Mouse (Mus musculus) myocyte (in vitro differentiated cells): Measurements from ENCODE around the gene Amph. TPM values are rescaled to one million over a fixed set of nuclear protein-coding genes. Genes with fewer than 3 reads are reported as not detected.

Experiments used
- H3K27me3 ChIP-seq: one replicate; pipeline ENCODE4 v1.6.1; 2011; ENCODE audit not compliant: control insufficient read depth, insufficient read depth, insufficient read length
- H3K36me3 ChIP-seq: one replicate; pipeline ENCODE4 v1.6.1; 2011; ENCODE audit not compliant: control insufficient read depth, insufficient read depth
- H3K4me2 ChIP-seq: one replicate; pipeline ENCODE4 v1.6.1; 2011; ENCODE audit warnings: low read depth, control low read depth
- H3K4me3 ChIP-seq: one replicate; pipeline ENCODE4 v1.5.1; 2011; ENCODE audit warnings: mild to moderate bottlenecking, control low read depth, moderate library complexity
- H3K79me2 ChIP-seq: one replicate; pipeline ENCODE4 v1.6.1; 2011; ENCODE audit not compliant: control insufficient read depth, insufficient read depth
- H3ac ChIP-seq: one replicate; pipeline ENCODE4 v1.6.1; 2011; ENCODE audit not compliant: control insufficient read depth, insufficient read length
- CEBPB ChIP-seq: IDR thresholded peaks from 2 replicates; pipeline ENCODE4 v1.6.1; 2011; ENCODE audit warnings: mild to moderate bottlenecking, moderate library complexity; ENCODE audit not compliant: poor library complexity, insufficient read depth, severe bottlenecking
- E2F4 ChIP-seq: IDR thresholded peaks from one replicate; pipeline ENCODE4 v1.6.1; 2011; ENCODE audit warnings: mild to moderate bottlenecking, control low read depth, moderate library complexity; ENCODE audit not compliant: insufficient read depth
- MAX ChIP-seq: IDR thresholded peaks from one replicate; pipeline ENCODE4 v1.6.1; 2011; ENCODE audit warnings: low read depth, mild to moderate bottlenecking, control low read depth
- MYOD1 ChIP-seq, 3 experiments: IDR thresholded peaks; one replicate each; pipeline ENCODE4 v1.6.1; 2011; ENCODE audit warnings: control low read depth in 2 of 3, low read depth in 2 of 3, mild to moderate bottlenecking in 2 of 3, moderate library complexity in 1 of 3; ENCODE audit not compliant: insufficient read length in 2 of 3, control insufficient read depth in 1 of 3
- MYOG ChIP-seq, 3 experiments: IDR thresholded peaks; one replicate each; pipeline ENCODE4 v1.6.1; 2011; ENCODE audit warnings: control low read depth in 2 of 3, low read depth in 2 of 3, mild to moderate bottlenecking in 2 of 3; ENCODE audit not compliant: insufficient read length in 2 of 3, control insufficient read depth in 1 of 3, insufficient read depth in 1 of 3
- POLR2A ChIP-seq: IDR thresholded peaks from one replicate; pipeline ENCODE4 v1.6.1; 2011; ENCODE audit warnings: low read depth, mild to moderate bottlenecking, control low read depth, moderate library complexity; ENCODE audit not compliant: insufficient read length
- POLR2AphosphoS2 ChIP-seq: IDR thresholded peaks from one replicate; pipeline ENCODE4 v1.6.1; 2011; ENCODE audit warnings: low read depth, control low read depth; ENCODE audit not compliant: insufficient read length
- REST ChIP-seq: IDR thresholded peaks from one replicate; pipeline ENCODE4 v1.6.1; 2011; ENCODE audit warnings: mild to moderate bottlenecking, control low read depth, moderate library complexity; ENCODE audit not compliant: insufficient read depth, insufficient read length
- SRF ChIP-seq: IDR thresholded peaks from one replicate; pipeline ENCODE4 v1.6.1; 2011; ENCODE audit warnings: low read depth; ENCODE audit not compliant: control insufficient read depth, insufficient read length
- TCF12 ChIP-seq: IDR thresholded peaks from one replicate; pipeline ENCODE4 v1.6.1; 2011; ENCODE audit warnings: mild to moderate bottlenecking, control low read depth; ENCODE audit not compliant: poor library complexity, insufficient read depth, severe bottlenecking
- TCF3 ChIP-seq: IDR thresholded peaks from one replicate; pipeline ENCODE4 v1.6.1; 2011; ENCODE audit warnings: low read depth, control low read depth; ENCODE audit not compliant: insufficient read length
- USF1 ChIP-seq: IDR thresholded peaks from one replicate; pipeline ENCODE4 v1.6.1; 2011; ENCODE audit warnings: low read depth, mild to moderate bottlenecking, control low read depth, moderate library complexity
- polyA plus RNA-seq: library from polyadenylated mRNA; unstranded; fragments of >200 nt; fragmentation: generic; extraction: Trizol; gene quantifications from one replicate; pipeline ENCODE4 v1.2.1, GENCODE M21; 2012; ENCODE audit warnings: missing spikeins

Gene Amph
- polyA plus RNA-seq, 1 experiment: not detected

DNA sequence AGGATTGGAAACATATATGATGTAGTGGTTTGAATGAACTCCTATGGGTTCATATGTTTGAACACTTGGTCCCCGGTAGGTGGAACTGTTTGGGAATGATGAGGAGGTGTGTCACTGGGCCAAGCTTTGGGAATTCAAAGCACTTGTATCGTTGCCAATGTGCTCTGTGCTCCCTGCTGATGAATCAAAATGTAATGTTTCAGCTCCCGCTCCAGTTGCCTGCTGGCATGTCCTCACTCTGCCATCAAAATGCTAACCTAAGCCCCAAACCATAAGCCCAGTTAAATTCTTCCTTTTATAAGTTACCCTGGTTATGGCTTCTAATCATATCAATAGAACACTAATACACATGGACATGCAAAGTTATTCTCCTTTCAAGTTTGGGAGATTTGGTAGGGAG lies 24.6 kb downstream of the Amph start:
- Histone ChIP-seq H3K27me3 (no peaks in the 10 kb centered on the region), H3K4me2 (no peak overlapping the region), H3K36me3 (no peaks in the 10 kb centered on the region), H3ac (no peak overlapping the region), H3K79me2 (no peaks in the 10 kb centered on the region), H3K4me3 (no peak overlapping the region)
- TF ChIP-seq POLR2A (no peak), MAX (no peak)

DNA sequence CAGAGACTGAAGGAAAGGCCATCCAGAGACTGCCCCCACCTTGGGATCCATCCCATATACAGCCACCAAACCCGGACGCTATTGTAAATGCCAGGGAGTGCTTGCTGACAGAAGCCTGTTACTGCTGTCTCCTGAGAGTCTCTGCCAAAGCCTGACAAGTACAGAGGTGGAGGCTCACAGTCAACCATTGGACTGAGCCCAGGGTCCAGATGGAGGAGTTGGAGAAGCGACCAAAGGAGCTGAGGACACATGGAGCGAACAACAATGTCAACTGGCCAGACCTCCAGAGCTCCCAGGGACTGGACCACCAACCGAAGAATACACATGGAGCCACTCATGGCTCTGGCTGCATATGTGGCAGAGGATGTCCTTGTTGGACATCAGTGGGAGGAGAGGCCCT lies 26.3 kb downstream of the Amph start:
- Histone ChIP-seq H3K4me3 (no peak overlapping the region), H3K27me3 (no peaks in the 10 kb centered on the region), H3K79me2 (no peaks in the 10 kb centered on the region), H3ac (no peak overlapping the region), H3K36me3 (no peaks in the 10 kb centered on the region), H3K4me2 (no peak overlapping the region)
- TF ChIP-seq SRF: no peak
- TF ChIP-seq POLR2A: no peak
- no peak for TF ChIP-seq POLR2AphosphoS2
- TF ChIP-seq E2F4: no peak
- TF ChIP-seq MYOD1 (IDR thresholded peaks at IDR 0.05; ENCODE audit: control insufficient read depth in 1 of 3, insufficient read length in 2 of 3, low read depth in 2 of 3): no peak
- TF ChIP-seq USF1: no peak
- TF ChIP-seq MYOG (IDR thresholded peaks at IDR 0.05; ENCODE audit: control insufficient read depth in 1 of 3, insufficient read depth in 1 of 3, insufficient read length in 2 of 3, low read depth in 2 of 3): no peak
- TF ChIP-seq TCF12: no peak
- TF ChIP-seq TCF3: no peak
- TF ChIP-seq REST: no peak

DNA sequence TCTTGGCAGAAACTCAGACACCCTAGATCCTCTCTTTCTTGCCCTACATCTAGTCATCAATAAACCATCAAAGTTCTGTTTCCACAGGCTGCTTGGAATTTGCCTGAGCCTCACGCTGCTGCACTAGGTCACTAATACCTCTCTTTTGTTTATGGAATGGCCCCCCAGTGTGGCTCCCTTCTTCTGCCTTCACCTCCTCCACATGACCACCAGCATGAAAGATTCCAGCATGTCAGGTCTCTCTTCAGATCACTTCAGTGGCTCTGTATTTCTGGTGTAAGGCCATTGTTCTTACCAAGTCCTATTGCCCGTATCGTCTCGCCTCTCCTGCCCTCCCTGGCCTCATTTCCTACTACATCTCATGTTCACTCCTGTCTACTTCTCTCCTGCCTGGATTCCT lies 39.3 kb downstream of the Amph start:
- H3K4me2 ChIP-seq: no peak overlapping the region
- no peak overlapping the region for H3ac ChIP-seq
- H3K4me3 ChIP-seq: no peak overlapping the region
- no peaks in the 10 kb centered on the region for H3K36me3 ChIP-seq
- H3K27me3 ChIP-seq: no peaks in the 10 kb centered on the region
- TF ChIP-seq MAX: no peak
- no peak for TF ChIP-seq MYOG (IDR thresholded peaks at IDR 0.05; ENCODE audit: control insufficient read depth in 1 of 3, insufficient read depth in 1 of 3, insufficient read length in 2 of 3, low read depth in 2 of 3)
- no peak for TF ChIP-seq E2F4
- no peak for TF ChIP-seq MYOD1 (IDR thresholded peaks at IDR 0.05; ENCODE audit: control insufficient read depth in 1 of 3, insufficient read length in 2 of 3, low read depth in 2 of 3)
- TF ChIP-seq POLR2AphosphoS2: no peak
- no peak for TF ChIP-seq CEBPB
- no peak for TF ChIP-seq POLR2A
- TF ChIP-seq TCF3: no peak
- no peak for TF ChIP-seq SRF
- TF ChIP-seq USF1: no peak
- no peak for TF ChIP-seq REST
- no peak for TF ChIP-seq TCF12
- no peaks in the 10 kb centered on the region for H3K79me2 ChIP-seq

DNA sequence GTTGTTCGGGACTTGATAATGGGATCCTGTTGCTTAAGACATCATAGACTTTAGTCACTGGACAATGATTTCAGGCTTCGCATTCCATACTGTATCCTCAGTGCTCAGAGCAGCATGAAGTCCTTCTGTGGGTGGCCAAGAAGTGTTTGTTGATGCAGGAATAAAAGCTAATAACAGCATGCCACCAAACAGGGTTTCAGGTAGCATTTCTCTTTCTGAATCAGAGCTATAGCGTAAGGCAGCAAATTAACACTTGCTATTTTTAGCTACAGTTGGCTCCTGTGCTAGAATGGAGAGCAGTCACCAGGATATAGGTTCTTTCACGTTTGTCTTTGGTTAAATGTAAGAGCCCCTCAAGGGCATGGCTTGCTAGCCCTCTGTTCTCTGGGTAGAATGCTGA lies 40.3 kb downstream of the Amph start:
- TF ChIP-seq SRF (no peak), POLR2A (no peak), REST (no peak), POLR2AphosphoS2 (no peak), CEBPB (no peak), MYOD1 (IDR thresholded peaks at IDR 0.05; ENCODE audit: control insufficient read depth in 1 of 3, insufficient read length in 2 of 3, low read depth in 2 of 3) (no peak), TCF3 (no peak), TCF12 (no peak), MYOG (IDR thresholded peaks at IDR 0.05; ENCODE audit: control insufficient read depth in 1 of 3, insufficient read depth in 1 of 3, insufficient read length in 2 of 3, low read depth in 2 of 3) (no peak), MAX (no peak), E2F4 (no peak), USF1 (no peak)
- Histone ChIP-seq H3K27me3 (no peaks in the 10 kb centered on the region), H3K4me2 (no peak overlapping the region), H3ac (no peak overlapping the region), H3K36me3 (no peaks in the 10 kb centered on the region), H3K4me3 (no peak overlapping the region), H3K79me2 (no peaks in the 10 kb centered on the region)

DNA sequence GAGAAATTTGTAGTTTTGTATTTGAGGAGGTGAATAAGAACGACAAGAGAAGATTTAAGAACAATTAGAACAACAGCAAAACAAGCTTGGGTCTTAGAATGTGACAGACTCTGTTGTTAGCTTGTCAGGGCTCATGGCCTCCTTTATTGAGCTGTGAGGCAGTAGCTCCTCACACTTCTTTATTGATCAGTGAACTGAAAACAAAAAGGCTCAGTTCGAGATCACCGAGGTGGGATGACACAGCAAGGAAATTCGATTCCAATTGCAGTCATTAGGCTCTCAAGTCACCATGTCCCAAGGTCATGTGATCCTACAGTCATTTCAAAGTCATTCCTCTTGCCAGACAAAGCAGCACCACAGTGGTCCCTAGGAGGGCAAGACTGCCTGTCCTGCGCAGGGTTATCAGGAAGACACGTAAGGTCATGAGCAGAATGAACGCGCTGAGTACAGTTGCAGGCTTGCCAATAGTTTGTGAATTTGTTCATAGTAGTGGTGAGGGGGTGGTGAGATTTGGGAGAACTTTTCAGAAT lies 41.2 kb downstream of the Amph start:
- no peak overlapping the region for H3K4me2 ChIP-seq
- H3K4me3 ChIP-seq: no peak overlapping the region
- H3ac ChIP-seq: no peak overlapping the region
- no peaks in the 10 kb centered on the region for H3K27me3 ChIP-seq
- TF ChIP-seq MYOG (IDR thresholded peaks at IDR 0.05; ENCODE audit: control insufficient read depth in 1 of 3, insufficient read depth in 1 of 3, insufficient read length in 2 of 3, low read depth in 2 of 3): no peak
- no peak for TF ChIP-seq POLR2AphosphoS2
- TF ChIP-seq USF1: no peak
- no peak for TF ChIP-seq POLR2A
- TF ChIP-seq TCF12: no peak
- no peak for TF ChIP-seq MAX
- TF ChIP-seq SRF: no peak
- no peak for TF ChIP-seq REST
- TF ChIP-seq CEBPB: no peak
- TF ChIP-seq TCF3: no peak
- TF ChIP-seq MYOD1 (IDR thresholded peaks at IDR 0.05; ENCODE audit: control insufficient read depth in 1 of 3, insufficient read length in 2 of 3, low read depth in 2 of 3): no peak
- TF ChIP-seq E2F4: no peak
- H3K36me3 ChIP-seq: no peaks in the 10 kb centered on the region
- H3K79me2 ChIP-seq: no peaks in the 10 kb centered on the region
